ENCODE assay signal across 11 mouse cellular contexts in genomic region chr13:23297737-23298136, GRCm38 (mm10). TPM values are rescaled to one million over a fixed set of nuclear protein-coding genes. Genes with fewer than 3 reads are reported as not detected.
DNase-seq lines count a peak whose midpoint lies in the region; ATAC-seq and TF ChIP-seq lines count a peak whose summit lies in the region.
"Had no signal": no experiment of that assay in that cellular context is flagged by ENCODE, and none has a peak within 500 bp of the region (broad histone marks: within the 10 kb centered on the region; RNA-seq: fewer than 3 reads in every experiment).

No protein-coding gene starts in this region.

- H3K36me3 ChIP-seq in heart, postnatal 0 days (replicated peaks; ENCODE audit: control insufficient read depth, insufficient read depth, low read length): no peaks in the 10 kb centered on the region
- H3K36me3 ChIP-seq in neural tube, embryonic 13.5 days: no peaks in the 10 kb centered on the region
- no peaks in the 10 kb centered on the region for H3K36me3 ChIP-seq in forebrain, embryonic 12.5 days (replicated peaks)

- H3K4me2 ChIP-seq in heart, postnatal 0 days (ENCODE audit: low read depth, low read length): no peak overlapping the region
- peak overlapping the region; percentile 55; the same call in 1 of the 2 replicates for H3K4me2 ChIP-seq in neural tube, embryonic 13.5 days
- H3K4me2 ChIP-seq in forebrain, embryonic 12.5 days: peak overlapping the region; percentile 62; the same call in 1 of the 2 replicates

- 8% methylated on average over 5 of the region's 5 CpGs for WGBS in heart, postnatal 0 days
- 3% methylated on average over 5 of the region's 5 CpGs for WGBS in neural tube, embryonic 13.5 days
- WGBS in forebrain, embryonic 12.5 days: under 1% methylated on average over 5 of the region's 5 CpGs
- whole genome bisulfite sequencing in cerebellum, adult 2 months: 3% methylated on average over 5 of the region's 5 CpGs

- TF ChIP-seq EP300 in heart, postnatal 0 days (IDR thresholded peaks at IDR 0.05; ENCODE audit: low read depth): no peak

- peaks cover 28% of the 10 kb centered on the region for H3K27me3 ChIP-seq in heart, postnatal 0 days (ENCODE audit: control insufficient read depth, insufficient read depth, low read length)
- H3K27me3 ChIP-seq in neural tube, embryonic 13.5 days: peaks cover 45% of the 10 kb centered on the region
- peaks cover 24% of the 10 kb centered on the region for H3K27me3 ChIP-seq in forebrain, embryonic 12.5 days
- no peaks in the 10 kb centered on the region; the same call in 1 of the 2 replicates for H3K27me3 ChIP-seq in cerebellum, adult 2 months (ENCODE audit: control insufficient read depth, insufficient read depth, low read length)

- H3K9ac ChIP-seq in heart, postnatal 0 days (replicated peaks; ENCODE audit: low read depth, low read length): no peak overlapping the region
- no peak overlapping the region for H3K9ac ChIP-seq in neural tube, embryonic 13.5 days
- no peak overlapping the region for H3K9ac ChIP-seq in forebrain, embryonic 12.5 days

- no peaks in the 10 kb centered on the region for H3K4me1 ChIP-seq in heart, postnatal 0 days (ENCODE audit: control insufficient read depth, insufficient read depth)
- H3K4me1 ChIP-seq in neural tube, embryonic 13.5 days (replicated peaks): peaks cover 12% of the 10 kb centered on the region
- peaks cover 9% of the 10 kb centered on the region for H3K4me1 ChIP-seq in forebrain, embryonic 12.5 days
- no peaks in the 10 kb centered on the region for H3K4me1 ChIP-seq in cerebellum, adult 2 months (ENCODE audit: control insufficient read depth, insufficient read depth, low read length)

- H3K4me3 ChIP-seq in heart, postnatal 0 days (ENCODE audit: low read depth, low read length): no peak overlapping the region
- no peak overlapping the region for H3K4me3 ChIP-seq in neural tube, embryonic 13.5 days
- H3K4me3 ChIP-seq in forebrain, embryonic 12.5 days (replicated peaks): no peak overlapping the region
- H3K4me3 ChIP-seq in cerebellum, adult 2 months (replicated peaks; ENCODE audit: insufficient read depth, low read depth, low read length): no peak overlapping the region

- no peak for ATAC-seq in heart, postnatal 0 days (ENCODE audit: insufficient read depth, low read depth)
- ATAC-seq in neural tube, embryonic 13.5 days (ENCODE audit: low read depth): no peak
- no peak for ATAC-seq in forebrain, embryonic 12.5 days (ENCODE audit: low FRiP score)

- TF ChIP-seq CTCF in heart, postnatal 0 days (IDR thresholded peaks at IDR 0.05; ENCODE audit: low read depth): peak; percentile 34
- TF ChIP-seq CTCF in cerebellum, adult 2 months (IDR thresholded peaks at IDR 0.05; ENCODE audit: borderline replicate concordance, insufficient read depth, low read depth, low read length): no peak

- TF ChIP-seq POLR2A in cerebellum, adult 2 months (IDR thresholded peaks at IDR 0.05; ENCODE audit: borderline replicate concordance, insufficient read depth, low read length): no peak

- no peaks in the 10 kb centered on the region for H3K9me3 ChIP-seq in heart, postnatal 0 days (replicated peaks; ENCODE audit: control insufficient read depth, low read length)
- H3K9me3 ChIP-seq in neural tube, embryonic 13.5 days: no peaks in the 10 kb centered on the region
- no peaks in the 10 kb centered on the region for H3K9me3 ChIP-seq in forebrain, embryonic 12.5 days

- DNase-seq in heart, postnatal 0 days (ENCODE audit: low spot score): no peak
- no peak for DNase-seq in heart, adult 18-20 months
- DNase-seq in neural tube, embryonic 10.5 days (ENCODE audit: extremely low spot score, low spot score): no peak
- DNase-seq in cerebellum, adult 2 months: no peak
- DNase-seq in ovary, postnatal 36 days (ENCODE audit: low spot score): no peak
- DNase-seq in natural killer cell, adult 2 months (ENCODE audit: low spot score in 2 of 2): no peak

- no peak overlapping the region for H3K27ac ChIP-seq in heart, postnatal 0 days (ENCODE audit: low read depth)
- H3K27ac ChIP-seq in neural tube, embryonic 13.5 days (replicated peaks): no peak overlapping the region
- H3K27ac ChIP-seq in forebrain, embryonic 12.5 days: no peak overlapping the region
- no peak overlapping the region for H3K27ac ChIP-seq in cerebellum, adult 2 months (ENCODE audit: insufficient read depth, low read length)

RNA-seq across cellular contexts. Expression of gene Vmn1r223, which starts 50.8 kb away (rescaled TPM):
- not detected in 2 replicates for total RNA-seq in heart, postnatal 0 days (2014; rRNA removed; ENCODE audit: low replicate concordance)
- not detected in 2 replicates for polyA plus RNA-seq in heart, postnatal 0 days (2015; fragmentation: Nextera tagmentation; extraction: Ambion mirVana)
- not detected for total RNA-seq in heart, adult 18-20 months (2021)
- polyA plus RNA-seq in neural tube, embryonic 13.5 days (2015; fragmentation: Nextera tagmentation; extraction: Ambion mirVana): not detected in 2 replicates
- not detected in 2 replicates for polyA plus RNA-seq in forebrain, embryonic 12.5 days (2016; fragmentation: Nextera tagmentation; extraction: Ambion mirVana)
- polyA plus RNA-seq in cerebellum, adult 2 months (2012; rRNA removed): not detected in 2 replicates
- total RNA-seq: common myeloid progenitor, adult 5-6 weeks; gastrocnemius, postnatal 4 days had no signal
- polyA plus RNA-seq: small intestine, adult 2 months had no signal
